Mouse (Mus musculus) testis, adult 2 months (tissue): ENCODE data around the gene Tlx1.

ENCODE experiments used
- CTCF ChIP-seq: fragments of 200-500 bp; IDR thresholded peaks from 2 replicates; pipeline ENCODE4 v1.5.1; 2012; ENCODE audit warnings: low read depth, mild to moderate bottlenecking, inconsistent platforms, low read length, moderate library complexity; ENCODE audit not compliant: control insufficient read depth, insufficient read depth, insufficient replicate concordance
- POLR2A ChIP-seq: fragments of 200-500 bp; IDR thresholded peaks from 2 replicates; pipeline ENCODE4 v1.6.1; 2012; ENCODE audit warnings: low read depth, mild to moderate bottlenecking, inconsistent platforms, low read length, moderate library complexity; ENCODE audit not compliant: control insufficient read depth

DNA sequence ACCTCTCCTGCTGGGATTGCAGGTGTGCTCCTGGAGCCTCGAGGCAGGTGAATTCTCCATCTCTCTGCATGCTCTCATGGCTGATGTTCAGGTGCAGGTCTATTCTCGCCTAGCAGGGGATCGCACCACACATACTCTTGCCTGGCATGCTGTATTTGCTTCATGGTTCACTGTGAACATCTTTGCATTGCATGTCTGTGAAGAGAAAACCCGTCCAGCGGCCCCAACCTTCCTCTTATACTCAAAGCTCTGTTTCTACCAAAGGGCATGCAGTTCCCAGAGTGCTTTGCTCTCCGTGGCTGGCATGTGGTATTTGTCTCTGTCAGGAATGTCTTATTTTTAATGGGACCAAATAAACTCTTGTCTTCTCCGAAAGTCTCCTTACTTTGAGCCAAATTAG lies 20.0 kb downstream of the Tlx1 start:
- no peak for TF ChIP-seq CTCF
- TF ChIP-seq POLR2A: no peak
